Mouse (Mus musculus) cerebellum, postnatal 10 days (tissue): ENCODE measurements around the gene Ccdc22.
A peak's percentile ranks its signal among the peaks of the same experiment; 100 is the strongest.

Experiments used
- DNase-seq, 2 experiments: peaks; one replicate each; pipeline ENCODE4 v3.0.0; 2021; ENCODE audit warnings: mixed read lengths in 2 of 2

The Ccdc22 gene

DNA sequence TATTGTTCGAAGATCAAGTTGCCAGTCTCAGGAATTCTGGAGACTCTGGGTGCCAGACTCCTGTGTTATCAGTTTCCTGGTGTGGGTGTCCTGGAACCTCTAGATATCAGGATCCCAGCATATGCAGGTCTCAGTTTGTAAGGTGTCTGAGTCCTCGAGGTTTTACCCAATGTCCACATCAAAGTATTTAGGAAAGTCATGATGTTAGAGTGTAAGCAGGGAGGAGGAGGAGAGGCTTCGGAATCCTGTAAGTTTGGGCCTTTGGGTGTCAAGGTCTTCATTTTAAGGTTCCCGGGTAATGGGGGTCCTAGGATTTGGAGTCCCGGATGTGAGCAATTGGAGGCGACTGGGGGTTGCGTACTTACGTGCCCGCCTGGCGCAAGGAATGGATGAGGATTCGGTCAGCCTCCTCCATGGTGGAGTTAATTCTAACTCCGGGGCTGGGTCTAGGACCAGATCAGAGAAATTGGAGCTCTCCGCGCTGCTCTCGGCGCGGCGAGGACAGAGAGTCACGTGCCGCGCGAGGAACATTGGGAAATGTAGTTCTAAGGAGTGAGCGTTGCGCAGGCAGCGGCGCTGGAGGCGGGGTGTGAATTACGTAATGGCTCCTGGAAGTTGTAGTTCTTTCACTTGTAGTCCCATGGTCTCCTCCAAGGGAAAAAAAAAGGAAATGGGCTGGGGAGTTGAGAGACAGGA, at the start of gene Ccdc22:
Ccdc22 (minus strand) TSS at position 639 of the 696 bp plus-strand sequence.
- DNase-seq: peak; percentile 87 to 89

DNA sequence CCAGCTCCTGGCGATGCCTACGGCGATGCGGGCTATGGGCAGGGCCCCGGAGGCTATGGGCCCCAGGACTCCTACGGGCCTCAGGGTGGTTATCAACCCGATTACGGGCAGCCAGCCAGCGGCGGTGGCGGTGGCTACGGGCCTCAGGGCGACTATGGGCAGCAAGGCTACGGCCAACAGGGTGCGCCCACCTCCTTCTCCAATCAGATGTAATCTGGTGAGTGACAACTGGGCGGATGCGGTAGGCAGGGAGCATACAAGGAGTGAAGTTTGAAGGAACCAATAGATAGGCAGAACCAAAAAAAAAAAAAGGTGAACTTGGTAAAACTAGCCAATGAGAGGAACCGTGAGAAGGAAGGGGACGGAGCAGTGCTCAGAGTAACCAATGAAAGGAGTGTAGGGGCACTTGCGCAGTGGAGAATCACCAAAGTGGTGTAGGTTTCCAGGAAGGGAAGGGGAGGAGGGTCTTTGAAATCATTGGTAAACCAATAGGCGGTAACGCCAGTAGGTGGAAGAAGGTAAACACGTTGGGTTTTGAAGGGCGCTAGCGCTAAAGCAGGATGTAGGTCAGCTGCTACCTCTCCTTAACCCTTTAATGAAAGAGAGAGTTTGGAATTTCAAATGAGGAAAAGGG, 43.5 kb upstream of the Ccdc22 start:
- DNase-seq: peak; percentile 77 to 80

GRCm38 (mm10) chrX:7645349-7645748, 40.0 kb upstream of the Ccdc22 start:
- DNase-seq: peak; percentile 87 to 90

- peak; percentile 52 to 65 for DNase-seq
These were observed 35.5 kb upstream of the Ccdc22 start for GRCm38 (mm10) chrX:7640785-7641184.

- DNase-seq: peak; percentile 74
These were observed 34.4 kb upstream of the Ccdc22 start for GRCm38 (mm10) chrX:7639536-7640325.

GRCm38 (mm10) chrX:7638401-7639091, 33.2 kb upstream of the Ccdc22 start, which contains the start of gene Syp:
TSS of gene Syp (plus strand) at chrX:7638471.
- DNase-seq: peak; percentile 96 to 97

- DNase-seq: no peak
These were observed 29.8 kb upstream of the Ccdc22 start for GRCm38 (mm10) chrX:7635101-7635500.

DNA sequence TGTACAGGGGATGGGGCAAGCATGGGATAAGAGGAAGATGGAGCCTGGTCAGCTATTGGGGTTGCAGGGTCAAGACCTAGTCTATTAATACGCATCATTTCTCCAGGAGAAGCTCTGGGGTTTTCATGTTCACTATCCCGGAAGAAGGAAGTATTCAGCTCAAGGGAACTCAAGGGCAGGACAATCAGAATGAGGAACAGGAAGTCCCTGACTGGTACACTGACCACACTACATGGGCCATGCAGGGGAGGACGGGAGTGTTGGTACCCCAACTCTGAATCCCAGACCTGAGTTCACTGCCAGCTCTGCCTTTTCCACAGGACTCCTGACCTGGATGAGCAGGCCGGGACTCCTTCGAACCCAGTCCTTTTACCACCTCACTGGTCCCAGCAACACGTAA, 27.2 kb upstream of the Ccdc22 start:
- no peak for DNase-seq

DNA sequence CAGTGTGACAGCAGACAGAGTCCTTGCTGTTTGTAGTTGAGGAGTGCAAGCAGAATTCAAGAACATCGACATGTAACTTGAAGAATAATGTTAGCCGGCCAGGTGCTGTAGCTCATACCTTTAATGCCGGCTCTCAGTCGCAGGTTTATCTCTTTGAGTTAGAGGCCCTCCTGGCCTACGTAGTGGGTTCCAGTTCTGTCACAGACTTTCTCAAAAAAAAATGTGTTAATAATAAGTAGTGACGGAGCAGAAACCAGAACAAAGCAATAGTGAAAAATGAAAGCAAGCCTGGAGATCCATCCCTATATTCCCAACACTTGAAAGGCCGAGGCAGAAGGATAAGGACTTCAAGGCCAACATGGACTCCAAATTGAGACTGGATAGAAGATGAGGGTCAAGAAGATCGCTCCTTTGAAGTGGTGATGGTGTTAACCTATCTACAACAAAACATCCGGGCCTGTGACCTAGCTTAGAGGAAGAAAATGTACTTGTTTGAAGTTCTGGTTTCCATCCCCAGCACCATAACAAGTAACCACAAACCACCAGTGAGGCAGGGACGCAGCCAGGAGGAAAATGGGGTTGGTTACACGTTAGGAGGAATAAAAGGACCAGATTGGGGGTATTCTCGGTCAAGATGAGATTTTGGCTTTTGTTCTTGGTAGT, 12.7 kb upstream of the Ccdc22 start:
- no peak for DNase-seq

GRCm38 (mm10) chrX:7610536-7611258, 5.4 kb upstream of the Ccdc22 start:
- DNase-seq: peak; percentile 44 to 52

- DNase-seq: peak; percentile 34 to 42
These were observed 4.7 kb upstream of the Ccdc22 start for GRCm38 (mm10) chrX:7610035-7610434.

DNA sequence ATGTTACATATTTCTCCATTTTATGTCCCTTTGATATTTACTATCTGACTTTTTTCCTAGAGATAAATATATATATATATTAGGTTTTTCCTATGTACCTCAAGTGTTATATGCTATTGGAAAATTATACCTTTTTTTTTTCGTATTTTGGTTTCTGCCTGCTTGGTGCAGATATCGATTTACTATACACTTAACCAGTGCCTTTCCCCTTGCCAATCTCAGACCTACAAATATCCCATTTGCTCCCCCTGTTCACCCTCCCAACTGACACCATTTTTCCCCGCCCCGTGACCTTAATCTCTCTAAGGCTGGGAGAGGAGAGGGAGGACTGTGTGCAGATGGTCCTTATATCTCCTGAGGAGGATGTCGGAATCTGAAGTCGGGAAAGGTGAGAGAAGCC, 1.5 kb upstream of the Ccdc22 start, which contains the start of gene Cacna1f:
Cacna1f (plus strand) TSS at position 301 of the 400 bp plus-strand sequence.
- no peak for DNase-seq

- no peak for DNase-seq
These were observed 241 bp upstream of the Ccdc22 start for GRCm38 (mm10) chrX:7605575-7605941.

DNA sequence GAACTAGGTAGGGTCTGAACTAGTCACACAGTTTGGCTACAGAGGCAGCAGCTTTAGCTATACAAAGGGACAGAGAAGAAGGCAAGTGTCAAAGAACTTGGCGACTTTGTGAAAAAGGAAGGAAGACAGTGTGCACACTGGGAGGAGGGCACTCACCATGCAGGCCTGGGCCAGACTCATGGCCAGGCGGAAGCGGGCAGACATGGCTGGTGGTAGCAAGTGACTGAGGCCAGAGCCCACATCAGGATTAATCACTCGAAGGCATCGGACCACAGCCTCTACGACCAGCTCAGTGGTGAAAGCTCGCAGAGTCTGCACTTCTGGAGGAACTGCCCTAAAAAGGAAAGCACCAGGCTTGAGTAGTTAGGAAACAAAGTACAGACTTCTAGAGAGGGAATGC, 1.3 kb downstream of the Ccdc22 start:
- DNase-seq: no peak

GRCm38 (mm10) chrX:7595371-7595770, 9.9 kb downstream of the Ccdc22 start:
- DNase-seq: peak; percentile 57 to 61

GRCm38 (mm10) chrX:7586356-7586755, 19.0 kb downstream of the Ccdc22 start:
- DNase-seq: no peak

DNA sequence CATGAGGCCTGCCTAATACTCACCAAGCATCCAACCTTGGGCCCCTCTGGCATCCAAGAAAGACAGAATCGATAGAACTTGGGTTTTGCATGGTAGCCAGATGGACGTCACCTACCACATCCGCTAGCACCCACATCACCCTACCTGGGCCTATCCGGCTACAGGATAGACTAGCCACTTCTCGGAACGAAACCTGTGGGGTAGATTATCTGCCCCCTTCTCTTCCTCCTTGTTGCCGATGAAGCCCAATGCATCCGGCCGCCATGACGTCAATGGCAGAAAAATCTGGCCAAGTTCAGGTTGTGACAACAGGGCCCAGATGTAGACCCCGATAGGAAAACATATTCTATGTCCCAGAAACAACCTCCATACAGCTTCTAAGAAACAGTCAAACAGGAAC, 21.4 kb downstream of the Ccdc22 start:
- no peak for DNase-seq

DNA sequence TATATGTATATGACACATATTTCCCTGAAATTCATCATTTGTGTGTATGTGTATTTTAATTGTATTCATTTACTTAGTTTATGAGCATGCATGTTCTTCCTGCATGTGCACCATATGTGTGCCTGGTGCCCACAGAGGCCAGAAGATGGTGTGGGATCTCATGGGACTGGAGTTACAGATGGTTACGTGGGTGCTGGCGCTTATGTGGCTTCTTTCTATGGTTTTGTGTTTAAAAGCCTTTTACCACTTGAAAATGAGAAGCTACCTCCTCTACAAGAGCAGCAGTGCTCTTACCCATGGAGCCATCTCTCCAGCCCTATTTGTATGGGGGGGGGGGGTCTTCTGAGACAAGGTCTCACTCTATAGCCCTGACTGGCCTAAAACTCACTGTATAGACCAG, 24.2 kb downstream of the Ccdc22 start:
- no peak for DNase-seq

- no peak for DNase-seq
These were observed 30.5 kb downstream of the Ccdc22 start for GRCm38 (mm10) chrX:7574885-7575231.

DNA sequence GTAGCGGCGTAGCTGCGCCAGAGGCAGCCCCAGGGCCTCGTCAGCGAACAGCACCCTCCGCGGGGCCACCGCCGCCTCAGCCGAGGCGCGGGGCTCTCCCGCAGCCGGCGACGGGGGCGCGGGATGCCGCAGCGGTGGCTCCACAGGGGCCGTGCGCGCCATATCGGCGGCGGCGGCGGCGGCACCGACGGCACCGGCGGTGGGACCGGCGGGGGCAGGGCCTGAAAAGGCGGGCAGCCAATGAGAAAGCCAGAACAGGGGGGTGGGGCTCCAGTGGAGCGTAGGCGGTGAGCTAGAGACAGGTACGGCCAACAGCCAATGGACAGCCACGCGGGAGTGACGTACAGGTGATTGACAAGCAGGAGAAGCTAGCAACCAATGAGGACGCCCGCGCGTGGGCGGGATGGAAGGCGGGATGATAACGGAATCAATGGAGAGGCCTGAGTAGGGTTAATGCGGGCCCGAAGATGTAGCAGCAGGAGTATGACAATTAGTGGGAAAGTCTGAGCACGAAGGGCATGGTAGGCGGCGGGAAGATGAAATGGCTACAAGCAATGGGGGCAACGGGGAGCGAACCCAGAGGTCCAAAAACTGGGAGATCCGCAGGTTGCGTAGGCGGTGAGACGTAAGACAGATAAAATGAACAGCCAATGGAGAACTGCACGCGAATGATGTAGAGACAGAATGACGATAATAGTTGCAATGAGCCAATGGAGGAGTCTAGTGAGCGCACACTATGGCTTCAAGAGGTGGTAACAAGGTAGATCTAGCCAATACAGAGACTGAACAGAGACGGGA, 31.0 kb downstream of the Ccdc22 start, which contains the start of gene Ppp1r3f:
Ppp1r3f (minus strand) TSS at position 197 of the 798 bp plus-strand sequence.
- peak; percentile 95 to 97 for DNase-seq
